11 mouse cellular contexts compared by ENCODE assay signal in genomic region chr10:122008370-122008730, GRCm38 (mm10). TPM values are rescaled to one million over a fixed set of nuclear protein-coding genes. Genes with fewer than 3 reads are reported as not detected.
DNase-seq lines count a peak whose midpoint lies in the region; ATAC-seq and TF ChIP-seq lines count a peak whose summit lies in the region.
"Had no signal": no experiment of that assay in that cellular context is flagged by ENCODE, and none has a peak within 500 bp of the region (broad histone marks: within the 10 kb centered on the region; RNA-seq: fewer than 3 reads in every experiment).

No protein-coding gene starts in this region.

- no peaks in the 10 kb centered on the region for H3K9me3 ChIP-seq in hindbrain, embryonic 12.5 days (replicated peaks)
- H3K9me3 ChIP-seq in hindbrain, postnatal 0 days (ENCODE audit: low read length): no peaks in the 10 kb centered on the region
- no peaks in the 10 kb centered on the region for H3K9me3 ChIP-seq in midbrain, embryonic 11.5 days (ENCODE audit: control insufficient read depth, low read length)
- H3K9me3 ChIP-seq in midbrain, embryonic 10.5 days (replicated peaks): no peaks in the 10 kb centered on the region
- H3K9me3 ChIP-seq in limb, embryonic 14.5 days (ENCODE audit: control insufficient read depth, low read length): no peaks in the 10 kb centered on the region
- no peaks in the 10 kb centered on the region for H3K9me3 ChIP-seq in stomach, embryonic 14.5 days (ENCODE audit: control insufficient read depth, low read depth, low read length)
- H3K9me3 ChIP-seq: midbrain, embryonic 12.5 days had no signal

- ATAC-seq in hindbrain, embryonic 12.5 days (ENCODE audit: low FRiP score): no peak
- no peak for ATAC-seq in hindbrain, postnatal 0 days
- ATAC-seq in midbrain, embryonic 11.5 days (ENCODE audit: low FRiP score): peak; percentile 27; the same call in 1 of the 2 replicates
- ATAC-seq in limb, embryonic 14.5 days (ENCODE audit: low FRiP score, low read depth): 0 out of 2 replicates have a peak, but pooled peaks have one; percentile 36
- no peak; the same call in 1 of the 2 replicates for ATAC-seq in stomach, embryonic 14.5 days (ENCODE audit: insufficient number of reproducible peaks, insufficient read depth, low FRiP score, low read depth)
- ATAC-seq: forebrain, postnatal 0 days had no signal

- 79% methylated on average over 2 of the region's 2 CpGs for WGBS in hindbrain, embryonic 12.5 days
- 48% methylated on average over 2 of the region's 2 CpGs for WGBS in hindbrain, postnatal 0 days
- WGBS in midbrain, embryonic 11.5 days: 86% methylated on average over 2 of the region's 2 CpGs
- WGBS in midbrain, embryonic 10.5 days: 84% methylated on average over 2 of the region's 2 CpGs
- WGBS in limb, embryonic 14.5 days: 57% methylated on average over 2 of the region's 2 CpGs
- 35% methylated on average over 2 of the region's 2 CpGs for WGBS in stomach, embryonic 14.5 days

- peaks cover 26% of the 10 kb centered on the region for H3K4me1 ChIP-seq in hindbrain, embryonic 12.5 days
- peaks cover 18% of the 10 kb centered on the region for H3K4me1 ChIP-seq in hindbrain, postnatal 0 days (ENCODE audit: insufficient read depth, low read length)
- H3K4me1 ChIP-seq in midbrain, embryonic 11.5 days (ENCODE audit: control insufficient read depth, insufficient read depth, low read length): peaks cover 5% of the 10 kb centered on the region; the same call in 1 of the 2 replicates
- H3K4me1 ChIP-seq in midbrain, embryonic 10.5 days: peaks cover 25% of the 10 kb centered on the region
- H3K4me1 ChIP-seq in limb, embryonic 14.5 days (ENCODE audit: control insufficient read depth, insufficient read depth, low read length): peaks cover 14% of the 10 kb centered on the region
- H3K4me1 ChIP-seq in stomach, embryonic 14.5 days (ENCODE audit: control insufficient read depth, insufficient read depth, low read length): peaks cover 26% of the 10 kb centered on the region

- no peak for DNase-seq in hindbrain, postnatal 0 days (ENCODE audit: low spot score)
- no peak for DNase-seq in midbrain, embryonic 11.5 days (ENCODE audit: low spot score, missing footprints)
- no peak for DNase-seq in midbrain, embryonic 10.5 days (ENCODE audit: low spot score)
- no peak for DNase-seq in limb, embryonic 14.5 days (ENCODE audit: low spot score)
- no peak for DNase-seq in thymus, postnatal 0 days (ENCODE audit: low spot score)
- DNase-seq in spleen, adult 18-20 months: no peak
- DNase-seq: forebrain, postnatal 0 days had no signal

- H3K36me3 ChIP-seq in hindbrain, embryonic 12.5 days: no peaks in the 10 kb centered on the region
- H3K36me3 ChIP-seq in hindbrain, postnatal 0 days (ENCODE audit: insufficient read depth, low read length): no peaks in the 10 kb centered on the region
- H3K36me3 ChIP-seq in midbrain, embryonic 11.5 days (ENCODE audit: control insufficient read depth, insufficient read depth, low read length): no peaks in the 10 kb centered on the region
- no peaks in the 10 kb centered on the region; the same call in 1 of the 2 replicates for H3K36me3 ChIP-seq in midbrain, embryonic 10.5 days
- no peaks in the 10 kb centered on the region for H3K36me3 ChIP-seq in limb, embryonic 14.5 days (ENCODE audit: control insufficient read depth, insufficient read depth, low read length)
- H3K36me3 ChIP-seq in stomach, embryonic 14.5 days (ENCODE audit: control insufficient read depth, insufficient read depth, low read length): no peaks in the 10 kb centered on the region
- H3K36me3 ChIP-seq: midbrain, embryonic 12.5 days had no signal

- TF ChIP-seq CTCF in hindbrain, postnatal 0 days (IDR thresholded peaks at IDR 0.05; ENCODE audit: low read depth): no peak

- H3K27ac ChIP-seq in hindbrain, embryonic 12.5 days: 0 out of 2 replicates have a peak overlapping the region, but pooled peaks have one; percentile 35
- no peak overlapping the region for H3K27ac ChIP-seq in hindbrain, postnatal 0 days
- peak overlapping the region; percentile 44; the same call in 1 of the 2 replicates for H3K27ac ChIP-seq in midbrain, embryonic 11.5 days (ENCODE audit: low read depth, low read length)
- no peak overlapping the region for H3K27ac ChIP-seq in midbrain, embryonic 10.5 days (replicated peaks)
- 0 out of 2 replicates have a peak overlapping the region, but pooled peaks have one; percentile 1 for H3K27ac ChIP-seq in limb, embryonic 14.5 days (replicated peaks; ENCODE audit: low read depth, low read length)
- H3K27ac ChIP-seq in stomach, embryonic 14.5 days (ENCODE audit: low read length): peak overlapping the region; percentile 35; the same call in 1 of the 2 replicates
- H3K27ac ChIP-seq: left cerebral cortex, adult 2 months had no signal

- no peaks in the 10 kb centered on the region for H3K27me3 ChIP-seq in hindbrain, embryonic 12.5 days
- H3K27me3 ChIP-seq in hindbrain, postnatal 0 days (ENCODE audit: insufficient read depth, low read length): no peaks in the 10 kb centered on the region
- H3K27me3 ChIP-seq in midbrain, embryonic 11.5 days (ENCODE audit: control insufficient read depth, insufficient read depth, low read length): no peaks in the 10 kb centered on the region
- no peaks in the 10 kb centered on the region for H3K27me3 ChIP-seq in midbrain, embryonic 10.5 days (ENCODE audit: low read depth, poor library complexity, severe bottlenecking)
- H3K27me3 ChIP-seq in limb, embryonic 14.5 days (ENCODE audit: control insufficient read depth, insufficient read depth, low read length): no peaks in the 10 kb centered on the region
- no peaks in the 10 kb centered on the region for H3K27me3 ChIP-seq in stomach, embryonic 14.5 days (ENCODE audit: control insufficient read depth, insufficient read depth, low read length)
- H3K27me3 ChIP-seq: midbrain, embryonic 12.5 days had no signal

- no peak for TF ChIP-seq POLR2A in limb, embryonic 14.5 days (IDR thresholded peaks at IDR 0.05; ENCODE audit: borderline replicate concordance, extremely low read depth, insufficient read depth, insufficient read length)

- H3K9ac ChIP-seq in hindbrain, embryonic 12.5 days: no peak overlapping the region
- no peak overlapping the region for H3K9ac ChIP-seq in hindbrain, postnatal 0 days (replicated peaks; ENCODE audit: low read length)
- H3K9ac ChIP-seq in midbrain, embryonic 11.5 days (ENCODE audit: low read length): no peak overlapping the region
- H3K9ac ChIP-seq in limb, embryonic 14.5 days (ENCODE audit: low read depth, low read length, severe bottlenecking): no peak overlapping the region
- no peak overlapping the region for H3K9ac ChIP-seq in stomach, embryonic 14.5 days (replicated peaks; ENCODE audit: low read depth, low read length)
- H3K9ac ChIP-seq: forebrain, postnatal 0 days; midbrain, embryonic 12.5 days had no signal

- H3K4me3 ChIP-seq in hindbrain, embryonic 12.5 days: no peak overlapping the region
- no peak overlapping the region for H3K4me3 ChIP-seq in hindbrain, postnatal 0 days (ENCODE audit: low read length)
- H3K4me3 ChIP-seq in midbrain, embryonic 11.5 days (ENCODE audit: low read depth, low read length): no peak overlapping the region
- no peak overlapping the region for H3K4me3 ChIP-seq in midbrain, embryonic 10.5 days
- no peak overlapping the region for H3K4me3 ChIP-seq in limb, embryonic 14.5 days (replicated peaks; ENCODE audit: low read length)
- H3K4me3 ChIP-seq in stomach, embryonic 14.5 days (ENCODE audit: low read depth, low read length): no peak overlapping the region
- H3K4me3 ChIP-seq: midbrain, embryonic 12.5 days had no signal

- no peak overlapping the region for H3K4me2 ChIP-seq in hindbrain, embryonic 12.5 days (replicated peaks)
- H3K4me2 ChIP-seq in hindbrain, postnatal 0 days (ENCODE audit: low read depth, low read length): no peak overlapping the region
- H3K4me2 ChIP-seq in midbrain, embryonic 11.5 days: no peak overlapping the region
- H3K4me2 ChIP-seq in limb, embryonic 14.5 days (replicated peaks; ENCODE audit: low read depth, low read length, severe bottlenecking): no peak overlapping the region
- H3K4me2 ChIP-seq in stomach, embryonic 14.5 days (replicated peaks; ENCODE audit: low read depth, low read length): no peak overlapping the region
- H3K4me2 ChIP-seq: midbrain, embryonic 12.5 days had no signal

RNA-seq across cellular contexts. Expression of gene Srgap1, which starts 38.8 kb away (rescaled TPM):
- 35.5 and 36.7 TPM in 2 replicates for polyA plus RNA-seq in hindbrain, embryonic 12.5 days (2016; fragmentation: Nextera tagmentation; extraction: Ambion mirVana)
- 18.8 and 27.9 TPM in 2 replicates for total RNA-seq in hindbrain, postnatal 0 days (2014; rRNA removed)
- 24.4 TPM in 2 replicates for polyA plus RNA-seq in hindbrain, postnatal 0 days (2015; fragmentation: Nextera tagmentation; extraction: Ambion mirVana)
- 11.2 and 11.6 TPM in 2 replicates for polyA plus RNA-seq in midbrain, embryonic 11.5 days (2014; fragmentation: Nextera tagmentation; extraction: Ambion mirVana)
- polyA plus RNA-seq in midbrain, embryonic 10.5 days (2016; fragmentation: Nextera tagmentation; extraction: Ambion mirVana): 11.5 and 12.4 TPM in 2 replicates
- polyA plus RNA-seq in limb, embryonic 14.5 days (2012; rRNA removed): 18.2 and 21.4 TPM in 2 replicates
- polyA plus RNA-seq in limb, embryonic 14.5 days (2014; fragmentation: Nextera tagmentation; extraction: Ambion mirVana): 9.6 and 13.3 TPM in 2 replicates
- 15.5 and 15.6 TPM in 2 replicates for polyA plus RNA-seq in stomach, embryonic 14.5 days (2014; fragmentation: Nextera tagmentation; extraction: Ambion mirVana)
- 0.66 and 0.70 TPM in 2 replicates for polyA plus RNA-seq in thymus, postnatal 0 days (2015; fragmentation: Nextera tagmentation; extraction: Ambion mirVana)

Comparison
In these comparisons a context has a peak if more than half of its experiments do, and no peak if none do; other contexts are left out.
1. H3K27ac ChIP-seq: peak in hindbrain, embryonic 12.5 days (single experiment), midbrain, embryonic 11.5 days (single experiment), limb, embryonic 14.5 days (single experiment) and stomach, embryonic 14.5 days (single experiment); none in hindbrain, postnatal 0 days (single experiment) and midbrain, embryonic 10.5 days (single experiment).
2. ATAC-seq: peak in midbrain, embryonic 11.5 days (single experiment) and limb, embryonic 14.5 days (single experiment); none in hindbrain, embryonic 12.5 days (single experiment), hindbrain, postnatal 0 days (single experiment) and stomach, embryonic 14.5 days (single experiment).